Mouse (Mus musculus): ENCODE data around the gene Mvb12b. TPM values are rescaled to one million over a fixed set of nuclear protein-coding genes. Genes with fewer than 3 reads are reported as not detected.

The Mvb12b gene
- total and polyA plus RNA-seq, 3 experiments, result 22.8 to 23.3 TPM; not detected in 1

- Histone ChIP-seq H3K27ac (ENCODE audit: control insufficient read depth, low read depth, low read length) (no peak overlapping the region), H3K36me3 (ENCODE audit: control insufficient read depth in 1 of 2, insufficient read depth in 2 of 2, low read length in 2 of 2) (no peaks in the 10 kb centered on the region), H3K79me2 (ENCODE audit: control insufficient read depth, insufficient read depth, low read length, poor library complexity) (no peaks in the 10 kb centered on the region), H3K9me3 (replicated peaks; ENCODE audit: insufficient read depth, low read length) (no peaks in the 10 kb centered on the region), H3K4me1 (ENCODE audit: control insufficient read depth in 1 of 2, insufficient read depth in 2 of 2, low read length in 2 of 2) (no peaks in the 10 kb centered on the region), H3K4me3 (ENCODE audit: control insufficient read depth in 1 of 2, insufficient read depth in 1 of 2, low read depth in 2 of 2, low read length in 2 of 2) (no peak overlapping the region), H3K9ac (ENCODE audit: control insufficient read depth, low read depth, low read length, poor library complexity, severe bottlenecking) (no peak overlapping the region), H3K27me3 (ENCODE audit: control insufficient read depth in 1 of 2, insufficient read depth in 2 of 2, low read length in 2 of 2) (peaks cover 0 to 2% of the 10 kb centered on the region in 2 experiments; a peak in 2 of 4 replicates)
- no peak for DNase-seq (ENCODE audit: low read depth, low spot score)
- no peak for TF ChIP-seq RAD21 (IDR thresholded peaks at IDR 0.05; ENCODE audit: low read depth, low read length)
- TF ChIP-seq BHLHE40 (IDR thresholded peaks at IDR 0.05; ENCODE audit: borderline replicate concordance, low read depth, low read length), result no peak
- TF ChIP-seq MYB (IDR thresholded peaks at IDR 0.05; ENCODE audit: low read depth, low read length), result no peak
- TF ChIP-seq SIN3A (IDR thresholded peaks at IDR 0.05; ENCODE audit: low read length), result no peak
- no peak for TF ChIP-seq JUND (IDR thresholded peaks at IDR 0.05; ENCODE audit: low read depth, low read length)
- no peak for TF ChIP-seq SMC3 (IDR thresholded peaks at IDR 0.05; ENCODE audit: low read depth, low read length)
- no peak for TF ChIP-seq ZNF384 (IDR thresholded peaks at IDR 0.05; ENCODE audit: low read depth, low read length)
- TF ChIP-seq KAT2A (conservative IDR thresholded peaks at IDR 0.05; ENCODE audit: low read depth, low read length), result no peak
- TF ChIP-seq MAZ (IDR thresholded peaks at IDR 0.05; ENCODE audit: low read depth, low read length), result no peak
- no peak for TF ChIP-seq POLR2AphosphoS2 (IDR thresholded peaks at IDR 0.05; ENCODE audit: low read length)
- no peak for TF ChIP-seq ZC3H11A (IDR thresholded peaks at IDR 0.05; ENCODE audit: low read depth, low read length)
- no peak for TF ChIP-seq ELF1 (IDR thresholded peaks at IDR 0.05; ENCODE audit: low read depth, low read length)
- TF ChIP-seq CHD2 (IDR thresholded peaks at IDR 0.05; ENCODE audit: low read length), result no peak
- TF ChIP-seq MYC (IDR thresholded peaks at IDR 0.05; ENCODE audit: low read depth, low read length), result no peak
Measured at GRCm38 (mm10) chr2:33922466-33922865, 34.7 kb upstream of the Mvb12b start.

GRCm38 (mm10) chr2:33919934-33920615, 32.3 kb upstream of the Mvb12b start:
- TF ChIP-seq GATA1 (IDR thresholded peaks at IDR 0.05; ENCODE audit: low read depth, low read length) (no peak), ELF1 (IDR thresholded peaks at IDR 0.05; ENCODE audit: low read depth, low read length) (no peak), HCFC1 (IDR thresholded peaks at IDR 0.05; ENCODE audit: low read depth, low read length) (no peak), POLR2A (IDR thresholded peaks at IDR 0.05; ENCODE audit: control insufficient read depth in 1 of 2, insufficient read depth in 1 of 2, low read depth in 1 of 2, low read length in 2 of 2, poor library complexity in 1 of 2) (no peak), MAX (IDR thresholded peaks at IDR 0.05; ENCODE audit: low read length) (no peak), GABPA (IDR thresholded peaks at IDR 0.05; ENCODE audit: low read depth, low read length) (no peak), RCOR1 (IDR thresholded peaks at IDR 0.05; ENCODE audit: low read depth, low read length) (no peak), E2F4 (IDR thresholded peaks at IDR 0.05; ENCODE audit: borderline replicate concordance, low read depth, low read length) (no peak), CTCF (IDR thresholded peaks at IDR 0.05 in 2 of 3, conservative IDR thresholded peaks at IDR 0.05 in 1 of 3; ENCODE audit: control insufficient read depth in 1 of 3, insufficient read depth in 1 of 3, low read depth in 2 of 3, low read length in 3 of 3, poor library complexity in 1 of 3, severe bottlenecking in 1 of 3) (no peak), NELFE (IDR thresholded peaks at IDR 0.05; ENCODE audit: low read depth, low read length) (no peak), MAFK (IDR thresholded peaks at IDR 0.05; ENCODE audit: borderline replicate concordance, low read depth, low read length) (no peak), SIN3A (IDR thresholded peaks at IDR 0.05; ENCODE audit: low read length) (no peak), ZMIZ1 (IDR thresholded peaks at IDR 0.05; ENCODE audit: low read depth, low read length) (no peak), USF2 (IDR thresholded peaks at IDR 0.05; ENCODE audit: borderline replicate concordance in 1 of 2, insufficient read depth in 1 of 2, low read depth in 1 of 2, low read length in 2 of 2) (no peak), SMC3 (IDR thresholded peaks at IDR 0.05; ENCODE audit: low read depth, low read length) (no peak), RAD21 (IDR thresholded peaks at IDR 0.05; ENCODE audit: low read depth, low read length) (no peak), CHD2 (IDR thresholded peaks at IDR 0.05; ENCODE audit: low read length) (no peak), MYB (IDR thresholded peaks at IDR 0.05; ENCODE audit: low read depth, low read length) (no peak), ZNF384 (IDR thresholded peaks at IDR 0.05; ENCODE audit: low read depth, low read length) (no peak)
- H3K79me2 ChIP-seq (ENCODE audit: control insufficient read depth, insufficient read depth, low read length, poor library complexity), result no peaks in the 10 kb centered on the region
- H3K27ac ChIP-seq (ENCODE audit: control insufficient read depth, low read depth, low read length), result no peak overlapping the region
- no peaks in the 10 kb centered on the region for H3K36me3 ChIP-seq (ENCODE audit: control insufficient read depth in 1 of 2, insufficient read depth in 2 of 2, low read length in 2 of 2)
- no peaks in the 10 kb centered on the region for H3K4me1 ChIP-seq (ENCODE audit: control insufficient read depth in 1 of 2, insufficient read depth in 2 of 2, low read length in 2 of 2)
- H3K9me3 ChIP-seq (replicated peaks; ENCODE audit: insufficient read depth, low read length), result no peaks in the 10 kb centered on the region
- peaks cover 0 to 2% of the 10 kb centered on the region in 2 experiments; a peak in 2 of 4 replicates for H3K27me3 ChIP-seq (ENCODE audit: control insufficient read depth in 1 of 2, insufficient read depth in 2 of 2, low read length in 2 of 2)
- DNase-seq (ENCODE audit: low read depth, low spot score), result no peak
- no peak overlapping the region for H3K4me3 ChIP-seq (ENCODE audit: control insufficient read depth in 1 of 2, insufficient read depth in 1 of 2, low read depth in 2 of 2, low read length in 2 of 2)
- H3K9ac ChIP-seq (ENCODE audit: control insufficient read depth, low read depth, low read length, poor library complexity, severe bottlenecking), result no peak overlapping the region

All from MEL (cell line).